Mouse (Mus musculus) testis, postnatal 10 days (tissue): ENCODE data around the gene Bgn.

ENCODE experiments used
- DNase-seq: peaks from one replicate; pipeline ENCODE4 v3.0.0; 2021; ENCODE audit warnings: low spot score

Gene Bgn

GRCm38 (mm10) chrX:73483484-73483810 is at the start of gene Bgn:
Gene Bgn, plus strand, starts transcription at chrX:73483602.
- peak; percentile 47 for DNase-seq

- no peak for DNase-seq
These were observed 48.1 kb upstream of the Bgn start, which contains the start of gene Trex2 for GRCm38 (mm10) chrX:73435252-73435651. Gene Trex2, minus strand, starts transcription at chrX:73435344.

GRCm38 (mm10) chrX:73441428-73441827 is 42.0 kb upstream of the Bgn start:
- DNase-seq, result no peak

- peak; percentile 82 for DNase-seq
These were observed 31.5 kb upstream of the Bgn start for GRCm38 (mm10) chrX:73451949-73452348.

GRCm38 (mm10) chrX:73458877-73459392 is 24.5 kb upstream of the Bgn start, which contains the start of gene Haus7:
Gene Haus7, minus strand, starts transcription at chrX:73459044.
- DNase-seq, result peak; percentile 87

GRCm38 (mm10) chrX:73460792-73461191 is 22.6 kb upstream of the Bgn start:
- DNase-seq, result no peak

- DNase-seq, result no peak
These were observed 17.8 kb upstream of the Bgn start for GRCm38 (mm10) chrX:73465483-73466186.

- DNase-seq, result no peak
These were observed 15.8 kb upstream of the Bgn start for GRCm38 (mm10) chrX:73467446-73468241.

- no peak for DNase-seq
These were observed 15.1 kb upstream of the Bgn start for GRCm38 (mm10) chrX:73468330-73468729.

- DNase-seq, result no peak
These were observed 14.7 kb upstream of the Bgn start for GRCm38 (mm10) chrX:73468752-73469151.

- no peak for DNase-seq
These were observed 11.6 kb upstream of the Bgn start for GRCm38 (mm10) chrX:73471764-73472163.

- DNase-seq, result peak; percentile 46
These were observed 8.8 kb upstream of the Bgn start for GRCm38 (mm10) chrX:73474340-73475165.

GRCm38 (mm10) chrX:73475658-73476256 is 7.6 kb upstream of the Bgn start:
- no peak for DNase-seq

GRCm38 (mm10) chrX:73476621-73477020 is 6.8 kb upstream of the Bgn start:
- peak; percentile 46 for DNase-seq

GRCm38 (mm10) chrX:73477500-73477899 is 5.9 kb upstream of the Bgn start:
- DNase-seq, result no peak

- DNase-seq, result no peak
These were observed 3.7 kb upstream of the Bgn start for GRCm38 (mm10) chrX:73479656-73480055.

GRCm38 (mm10) chrX:73480334-73480733 is 3.1 kb upstream of the Bgn start:
- DNase-seq, result no peak

- DNase-seq, result no peak
These were observed 539 bp upstream of the Bgn start for GRCm38 (mm10) chrX:73482643-73483483.

- peak; percentile 50 for DNase-seq
These were observed 674 bp downstream of the Bgn start for GRCm38 (mm10) chrX:73484076-73484475.

- no peak for DNase-seq
These were observed 1.5 kb downstream of the Bgn start for GRCm38 (mm10) chrX:73484870-73485269.

- no peak for DNase-seq
These were observed 3.5 kb downstream of the Bgn start for GRCm38 (mm10) chrX:73486920-73487319.
